In genomic region chr10:14052109-14052689, GRCm38 (mm10) we compare ENCODE assay signal across 22 mouse cellular contexts.
"Had no signal": no experiment of that assay in that cellular context is flagged by ENCODE, and none has a peak within 500 bp of the region (broad histone marks: within the 10 kb centered on the region; RNA-seq: fewer than 3 reads in every experiment).

No protein-coding gene starts in this region.

- H3K27ac ChIP-seq: kidney, embryonic 15.5 days; limb, embryonic 12.5 days; limb, embryonic 15.5 days; liver, embryonic 14.5 days; lung, embryonic 15.5 days; midbrain, embryonic 10.5 days; neural tube, embryonic 13.5 days; stomach, embryonic 15.5 days had no signal

- H3K27me3 ChIP-seq: kidney, embryonic 15.5 days; limb, embryonic 15.5 days; lung, embryonic 15.5 days; megakaryocyte, embryonic 14.5 days; neural tube, embryonic 13.5 days; stomach, embryonic 15.5 days had no signal

- H3K4me3 ChIP-seq: kidney, embryonic 15.5 days; limb, embryonic 12.5 days; limb, embryonic 15.5 days; lung, embryonic 15.5 days; megakaryocyte, embryonic 14.5 days; midbrain, embryonic 10.5 days; neural tube, embryonic 13.5 days; stomach, embryonic 15.5 days had no signal

- H3K9ac ChIP-seq: kidney, embryonic 15.5 days; limb, embryonic 12.5 days; limb, embryonic 15.5 days; liver, embryonic 14.5 days; lung, embryonic 15.5 days; neural tube, embryonic 13.5 days; stomach, embryonic 15.5 days had no signal

- H3K9me3 ChIP-seq: kidney, embryonic 15.5 days; limb, embryonic 12.5 days; limb, embryonic 15.5 days; lung, embryonic 15.5 days; megakaryocyte, embryonic 14.5 days; midbrain, embryonic 10.5 days; neural tube, embryonic 13.5 days; stomach, embryonic 15.5 days had no signal

- DNase-seq: kidney, adult 8-10 months; kidney, postnatal 10 days; kidney, postnatal 36 days; left cerebral cortex, postnatal 4 days; lung, adult 18-20 months; lung, postnatal 10 days; lung, postnatal 36 days; midbrain, embryonic 14.5 days; retina, postnatal 1 day; right cerebral cortex, postnatal 25 days; spleen, adult 18-20 months; thymus, postnatal 25 days had no signal

- H3K4me2 ChIP-seq: kidney, embryonic 15.5 days; limb, embryonic 12.5 days; limb, embryonic 15.5 days; liver, embryonic 11.5 days; lung, embryonic 15.5 days; neural tube, embryonic 13.5 days; stomach, embryonic 15.5 days had no signal

- H3K36me3 ChIP-seq: kidney, embryonic 15.5 days; limb, embryonic 12.5 days; limb, embryonic 15.5 days; lung, embryonic 15.5 days; midbrain, embryonic 10.5 days; neural tube, embryonic 13.5 days; stomach, embryonic 15.5 days had no signal
